Mouse (Mus musculus) brown adipose tissue, adult 24 weeks (tissue): ENCODE results near the gene Evx1. TPM values are rescaled to one million over a fixed set of nuclear protein-coding genes. Genes with fewer than 3 reads are reported as not detected.

Experiments used
- H3K27ac ChIP-seq: fragments of 200-500 bp; replicated peaks from 2 replicates; pipeline ENCODE4 v1.5.1; 2012; ENCODE audit warnings: low read depth, mild to moderate bottlenecking, low read length
- H3K4me1 ChIP-seq: fragments of 200-500 bp; 2 replicates; pipeline ENCODE4 v1.6.1; 2012; ENCODE audit warnings: low read length, mixed read lengths; ENCODE audit not compliant: control insufficient read depth, insufficient read depth, insufficient read length
- H3K4me3 ChIP-seq: fragments of 200-500 bp; 2 replicates; pipeline ENCODE4 v1.5.1; 2012; ENCODE audit warnings: low read depth, mild to moderate bottlenecking, low read length, moderate library complexity; ENCODE audit not compliant: insufficient read depth
- polyA plus RNA-seq: library from polyadenylated mRNA; stranded (reverse); fragments of >200 nt; gene quantifications from 2 replicates; pipeline ENCODE4 v1.2.4, GENCODE M21; 2012; ENCODE audit not compliant: missing spikeins, insufficient read depth, insufficient read length

Evx1 gene
- polyA plus RNA-seq, 1 experiment, result not detected

- no peak overlapping the region for H3K4me3 ChIP-seq
- no peak overlapping the region for H3K27ac ChIP-seq
- no peaks in the 10 kb centered on the region for H3K4me1 ChIP-seq
Observed at GRCm38 (mm10) chr6:52311661-52312557, 1.4 kb upstream of the Evx1 start.

GRCm38 (mm10) chr6:52312558-52312915 is 761 bp upstream of the Evx1 start:
- no peak overlapping the region for H3K4me3 ChIP-seq

DNA sequence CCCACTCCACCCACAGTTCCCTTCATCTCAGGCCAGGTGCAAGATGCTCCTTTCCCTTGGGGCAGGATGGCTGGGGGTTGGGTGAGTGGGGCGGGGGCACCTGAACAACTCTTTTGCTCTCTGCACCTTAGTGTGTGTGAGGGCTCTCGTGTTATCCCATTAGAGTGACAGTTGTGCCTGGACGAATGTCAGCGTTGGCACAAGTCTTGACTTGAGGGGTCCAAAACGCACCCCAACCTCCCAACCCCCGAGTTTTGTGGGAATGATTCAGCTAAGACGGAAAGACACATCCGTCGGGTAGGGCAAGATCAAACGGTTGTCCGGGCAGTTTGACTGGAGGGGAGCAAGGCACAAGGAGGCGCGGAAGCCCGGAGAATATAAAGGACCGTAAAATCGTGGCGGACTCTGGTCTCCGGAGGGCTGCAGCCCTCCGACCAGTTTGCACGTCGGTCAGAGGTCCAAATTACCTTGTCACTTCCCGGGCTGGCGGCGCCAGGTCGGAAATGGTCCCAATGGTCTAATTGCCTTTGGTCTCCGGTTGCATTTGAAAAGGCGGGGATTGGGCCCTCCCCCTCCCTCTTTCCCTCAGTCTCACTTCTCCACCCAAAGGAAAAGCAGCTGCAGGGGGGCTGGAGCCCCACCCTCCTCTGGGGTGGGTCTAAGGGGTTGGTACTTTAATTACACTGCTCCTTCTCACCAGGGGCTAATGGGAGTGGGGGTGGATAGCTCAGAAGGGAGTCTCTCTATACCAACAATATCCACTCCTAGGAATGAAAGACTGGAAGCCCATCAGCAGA is 1.2 kb downstream of the Evx1 start:
- Histone ChIP-seq H3K4me1 (no peaks in the 10 kb centered on the region), H3K27ac (no peak overlapping the region), H3K4me3 (no peak overlapping the region)

More at GRCm38 (mm10) chr6:52312558-52312915, 761 bp upstream of the Evx1 start:
- no peak overlapping the region for H3K27ac ChIP-seq
- H3K4me1 ChIP-seq, result no peaks in the 10 kb centered on the region

DNA sequence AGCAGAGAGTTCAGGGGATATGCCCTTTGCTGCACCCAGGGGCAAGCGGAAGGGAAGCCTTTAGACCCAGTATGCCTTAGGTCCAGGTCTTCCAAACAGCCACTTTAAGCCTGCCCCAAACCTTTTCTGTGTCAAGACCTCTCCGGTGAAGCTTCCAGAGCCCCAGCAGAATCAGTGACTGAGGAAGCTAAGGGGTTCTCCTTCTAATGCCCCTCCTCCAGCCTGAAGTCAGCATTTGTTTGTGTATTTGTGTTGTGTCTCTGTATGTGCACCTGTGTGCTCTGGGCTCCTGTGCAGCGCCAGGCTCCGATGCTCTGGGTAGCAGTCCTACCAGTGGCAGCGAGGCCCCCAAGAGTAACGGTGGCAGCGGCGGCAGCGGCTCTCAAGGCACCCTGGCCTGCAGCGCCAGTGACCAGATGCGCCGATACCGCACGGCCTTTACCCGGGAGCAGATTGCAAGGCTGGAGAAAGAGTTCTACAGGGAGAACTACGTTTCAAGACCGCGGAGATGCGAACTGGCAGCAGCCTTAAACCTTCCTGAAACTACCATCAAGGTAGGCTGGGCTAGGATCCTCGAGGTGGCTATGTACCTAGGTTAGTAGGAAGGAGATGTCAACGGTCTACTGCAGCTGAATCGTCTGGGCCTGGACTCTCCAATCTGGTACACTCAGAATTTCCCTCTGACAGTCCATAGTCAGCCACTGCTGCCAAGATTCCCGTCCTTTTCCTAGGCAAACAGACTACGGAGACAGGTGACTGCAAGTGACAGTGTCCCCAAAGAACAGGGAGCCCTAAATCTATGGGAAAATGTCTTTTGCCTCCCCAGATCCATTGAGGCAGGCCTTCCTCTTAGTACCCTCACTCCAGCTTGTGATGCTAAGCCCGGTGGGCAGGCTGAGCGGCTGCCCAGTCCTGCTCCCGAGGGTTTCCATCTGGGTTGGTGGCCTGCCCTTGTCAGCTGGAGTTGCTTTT is 2.4 kb downstream of the Evx1 start:
- H3K4me3 ChIP-seq, result no peak overlapping the region
- no peak overlapping the region for H3K27ac ChIP-seq

DNA sequence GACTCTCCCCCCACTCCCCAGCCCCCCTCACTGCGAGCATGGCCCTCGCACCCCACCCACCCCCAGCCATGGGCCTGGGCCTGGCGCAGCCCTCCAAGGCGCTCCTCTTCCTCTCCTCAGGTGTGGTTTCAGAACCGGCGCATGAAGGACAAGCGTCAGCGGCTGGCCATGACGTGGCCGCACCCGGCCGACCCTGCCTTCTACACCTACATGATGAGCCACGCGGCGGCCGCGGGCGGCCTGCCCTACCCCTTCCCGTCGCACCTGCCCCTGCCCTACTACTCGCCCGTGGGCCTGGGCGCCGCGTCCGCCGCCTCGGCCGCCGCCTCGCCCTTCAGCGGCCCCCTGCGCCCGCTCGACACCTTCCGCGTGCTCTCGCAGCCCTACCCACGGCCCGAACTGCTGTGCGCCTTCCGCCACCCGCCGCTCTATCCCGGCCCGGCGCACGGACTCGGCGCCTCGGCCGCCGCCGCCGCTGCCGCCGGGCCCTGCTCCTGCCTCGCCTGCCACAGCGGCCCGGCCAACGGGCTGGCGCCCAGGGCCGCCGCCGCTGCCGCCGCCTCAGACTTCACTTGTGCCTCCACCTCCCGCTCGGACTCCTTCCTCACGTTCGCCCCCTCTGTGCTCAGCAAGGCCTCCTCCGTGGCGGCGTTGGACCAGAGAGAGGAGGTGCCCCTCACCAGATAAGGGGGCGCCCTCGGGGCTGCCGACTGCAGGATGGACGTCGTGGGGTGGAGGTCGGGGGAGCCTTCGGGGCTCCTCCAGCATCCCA is 3.3 kb downstream of the Evx1 start:
- Histone ChIP-seq H3K4me1 (no peaks in the 10 kb centered on the region), H3K27ac (no peak overlapping the region), H3K4me3 (peak overlapping the region; percentile 16; the same call in 1 of the 2 replicates)

More for the DNA sequence above, 2.4 kb downstream of the Evx1 start:
- H3K4me1 ChIP-seq, result no peaks in the 10 kb centered on the region

DNA sequence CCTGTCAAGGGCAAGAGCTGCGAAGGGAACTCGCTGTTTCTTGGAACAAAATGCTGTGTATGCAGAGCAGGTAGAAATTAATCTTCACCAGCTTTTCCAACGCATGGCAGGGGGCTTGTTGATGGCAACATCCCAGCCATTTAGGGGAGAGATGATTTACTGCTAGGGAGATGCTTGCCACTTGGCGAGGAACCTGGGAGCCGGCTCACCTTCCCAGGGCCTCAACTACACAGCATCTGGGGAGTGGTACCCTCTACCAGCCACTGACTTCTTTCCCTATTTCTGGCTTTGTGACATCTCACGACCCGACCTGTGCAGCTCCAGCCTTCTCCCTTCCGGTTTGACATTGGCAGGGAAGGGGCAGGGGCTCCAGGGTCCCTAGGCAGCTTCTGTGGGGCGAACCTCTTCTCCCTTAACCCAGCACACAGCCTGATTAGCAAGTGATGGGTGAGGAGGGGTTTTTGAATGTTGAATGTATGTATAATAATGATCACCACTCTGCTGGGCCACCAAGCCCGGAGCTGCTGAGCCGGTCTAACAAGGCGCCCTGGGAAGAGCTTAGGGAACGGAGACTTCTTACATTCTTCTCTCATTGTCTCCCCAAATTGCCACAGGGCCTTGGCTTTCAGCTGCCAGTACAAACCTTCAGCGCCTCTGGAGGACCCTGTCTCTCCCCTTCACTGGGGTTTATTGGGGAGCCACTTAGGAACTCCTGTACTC is 4.3 kb downstream of the Evx1 start:
- Histone ChIP-seq H3K4me3 (no peak overlapping the region), H3K4me1 (no peaks in the 10 kb centered on the region), H3K27ac (no peak overlapping the region)

GRCm38 (mm10) chr6:52318271-52318670 is 5.0 kb downstream of the Evx1 start:
- no peaks in the 10 kb centered on the region for H3K4me1 ChIP-seq
- no peak overlapping the region for H3K4me3 ChIP-seq
- H3K27ac ChIP-seq, result no peak overlapping the region

GRCm38 (mm10) chr6:52319956-52320690 is 6.8 kb downstream of the Evx1 start:
- no peak overlapping the region for H3K27ac ChIP-seq
- no peaks in the 10 kb centered on the region for H3K4me1 ChIP-seq
- H3K4me3 ChIP-seq, result no peak overlapping the region

DNA sequence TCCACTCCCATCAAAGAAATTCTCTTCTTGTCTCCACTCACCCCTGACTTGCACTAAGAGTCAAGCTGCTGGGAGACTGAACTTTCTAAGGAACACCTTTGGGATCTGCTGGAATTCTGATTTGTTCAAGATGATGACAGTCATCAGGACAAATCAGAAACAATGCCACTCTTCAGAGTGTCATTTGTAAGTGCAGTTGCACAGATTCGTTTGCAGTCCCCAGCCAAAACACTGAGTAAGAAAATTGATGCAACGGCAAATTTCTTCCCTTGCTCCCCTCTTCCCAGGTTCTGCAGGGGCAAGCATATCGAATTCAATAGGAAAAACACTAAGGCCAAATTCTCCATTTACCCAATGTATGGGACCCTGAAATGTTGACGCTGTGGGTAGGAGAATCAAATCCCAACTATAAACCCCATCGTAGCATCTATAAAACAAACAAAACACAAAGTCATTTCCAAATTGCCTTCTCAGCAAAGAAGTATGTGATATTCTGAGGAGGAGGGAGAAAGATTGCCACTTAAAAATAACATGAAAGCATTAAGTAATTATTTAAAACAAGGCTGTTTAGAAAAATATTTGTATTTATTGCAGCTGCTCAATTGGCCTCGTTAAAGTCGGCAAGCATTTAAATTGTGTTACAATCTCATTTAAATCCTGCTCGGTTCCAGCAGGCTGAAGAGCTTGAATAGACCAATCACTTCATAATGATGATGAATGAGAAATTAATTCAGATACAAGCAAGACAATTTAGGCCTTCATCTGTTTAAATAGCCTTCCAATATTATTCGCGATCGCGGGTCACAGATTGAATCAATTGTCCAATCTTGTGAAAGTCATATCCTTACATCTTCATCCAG is 7.9 kb downstream of the Evx1 start:
- Histone ChIP-seq H3K4me3 (no peak overlapping the region), H3K4me1 (no peaks in the 10 kb centered on the region), H3K27ac (no peak overlapping the region)

- H3K27ac ChIP-seq, result no peak overlapping the region
- H3K4me1 ChIP-seq, result no peaks in the 10 kb centered on the region
- H3K4me3 ChIP-seq, result no peak overlapping the region
Observed at GRCm38 (mm10) chr6:52321826-52322315, 8.6 kb downstream of the Evx1 start.

GRCm38 (mm10) chr6:52322721-52323215 is 9.5 kb downstream of the Evx1 start:
- Histone ChIP-seq H3K27ac (no peak overlapping the region), H3K4me3 (no peak overlapping the region), H3K4me1 (no peaks in the 10 kb centered on the region)

- Histone ChIP-seq H3K4me3 (no peak overlapping the region), H3K27ac (no peak overlapping the region), H3K4me1 (no peaks in the 10 kb centered on the region)
Observed at GRCm38 (mm10) chr6:52323292-52323691, 10.0 kb downstream of the Evx1 start.
